Mouse (Mus musculus) heart, embryonic 14.5 days (tissue): ENCODE results near the gene Cmss1. TPM values are rescaled to one million over a fixed set of nuclear protein-coding genes. Genes with fewer than 3 reads are reported as not detected.

ENCODE experiments used
- ATAC-seq: fragments of 200-750 bp; cut with Nextera tagmentation; 2 replicates; pipeline ENCODE4 v1.8.0; 2017; ENCODE audit warnings: low read depth, moderate TSS enrichment; ENCODE audit not compliant: insufficient number of reproducible peaks, insufficient read depth, low FRiP score
- H3K27ac ChIP-seq, 2 experiments: fragments of 200-500 bp in 1 of 2; fragments of 300-500 bp in 1 of 2; sonication (generic) in 1 of 2; replicated peaks in 1 of 2; 2 replicates each; pipeline ENCODE4 v1.5.1; 2012 to 2014; ENCODE audit warnings: low read depth in 2 of 2, low read length in 2 of 2, control low read depth in 1 of 2, mild to moderate bottlenecking in 1 of 2, mixed read lengths in 1 of 2; ENCODE audit not compliant: control insufficient read depth in 1 of 2, insufficient read depth in 1 of 2
- H3K27me3 ChIP-seq: fragments of 300-500 bp; sonication (generic); 2 replicates; pipeline ENCODE4 v1.6.1; 2014; ENCODE audit warnings: mild to moderate bottlenecking, low read length, control low read depth; ENCODE audit not compliant: control insufficient read depth, insufficient read depth
- H3K36me3 ChIP-seq: fragments of 300-500 bp; sonication (generic); 2 replicates; pipeline ENCODE4 v1.6.1; 2014; ENCODE audit warnings: mild to moderate bottlenecking, control low read depth, low read length, mixed read lengths; ENCODE audit not compliant: control insufficient read depth, insufficient read depth
- H3K4me1 ChIP-seq, 2 experiments: fragments of 200-500 bp in 1 of 2; fragments of 300-500 bp in 1 of 2; sonication (generic) in 1 of 2; 2 replicates each; pipeline ENCODE4 v1.6.1; 2012 to 2014; ENCODE audit warnings: low read length in 2 of 2, control low read depth in 1 of 2, mixed read lengths in 1 of 2; ENCODE audit not compliant: control insufficient read depth in 2 of 2, insufficient read depth in 2 of 2
- H3K4me2 ChIP-seq: fragments of 300-500 bp; sonication (generic); 2 replicates; pipeline ENCODE4 v1.6.1; 2014; ENCODE audit warnings: mild to moderate bottlenecking, low read length
- H3K4me3 ChIP-seq, 2 experiments: fragments of 200-500 bp in 1 of 2; fragments of 300-500 bp in 1 of 2; sonication (generic) in 1 of 2; 2 replicates each; pipeline ENCODE4 v1.5.1; 2012 to 2014; ENCODE audit warnings: low read length in 2 of 2, mild to moderate bottlenecking in 2 of 2, control low read depth in 1 of 2, low read depth in 1 of 2, moderate library complexity in 1 of 2; ENCODE audit not compliant: control insufficient read depth in 1 of 2, insufficient read depth in 1 of 2
- H3K9ac ChIP-seq: fragments of 300-500 bp; sonication (generic); 2 replicates; pipeline ENCODE4 v1.6.1; 2014; ENCODE audit warnings: mild to moderate bottlenecking, low read length
- H3K9me3 ChIP-seq: fragments of 300-500 bp; sonication (generic); 2 replicates; pipeline ENCODE4 v1.6.1; 2016; ENCODE audit warnings: low read length, control low read depth; ENCODE audit not compliant: control insufficient read depth
- WGBS: fragments of 180-500 bp; shearing (Covaris S2); extraction: QIAGEN DNeasy Blood & Tissue Kit; methylation state at CpG from one replicate; pipeline ENCODE4 v1.1.7; 2014; 5-methylcytosine and 5-hydroxymethylcytosine counted together
- polyA plus RNA-seq: library from polyadenylated mRNA; unstranded; fragments of >200 nt; fragmentation: Nextera tagmentation; extraction: Ambion mirVana; gene quantifications from 2 replicates; pipeline ENCODE4 v1.2.1, GENCODE M21; 2014

Gene Cmss1
- polyA plus RNA-seq, 1 experiment from 2014 or later, result 35.1 TPM

GRCm38 (mm10) chr16:57502761-57503160, 103.9 kb downstream of the Cmss1 start:
- Histone ChIP-seq H3K9ac (no peak overlapping the region), H3K4me3 (no peak overlapping the region), H3K9me3 (no peaks in the 10 kb centered on the region), H3K4me1 (peaks cover 2 to 6% of the 10 kb centered on the region in 2 experiments; a peak in 1 of 4 replicates), H3K27ac (no peak overlapping the region), H3K27me3 (no peaks in the 10 kb centered on the region), H3K36me3 (no peaks in the 10 kb centered on the region), H3K4me2 (no peak overlapping the region)
- no peak for ATAC-seq
- 53% methylated on average over 5 of the region's 5 CpGs for WGBS

DNA sequence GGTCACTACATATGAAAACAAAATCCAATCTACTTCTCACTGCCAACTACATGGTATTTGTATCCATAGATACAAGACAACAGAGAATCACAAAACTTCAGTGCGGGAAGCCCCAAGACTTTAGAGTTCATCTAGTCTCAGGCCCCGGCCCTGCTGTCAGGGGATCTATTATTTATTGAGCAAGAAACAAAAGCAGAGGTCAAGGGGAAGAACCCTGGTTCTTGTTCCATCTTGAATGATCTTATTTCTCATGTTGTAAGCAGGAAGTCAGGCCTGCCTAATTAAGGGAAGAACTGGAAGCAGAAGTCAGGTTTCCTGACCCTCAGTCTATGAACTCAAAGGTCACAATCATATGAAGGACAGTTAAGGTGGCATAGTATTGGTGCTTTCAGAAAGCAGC, 104.4 kb downstream of the Cmss1 start:
- H3K4me3 ChIP-seq, result no peak overlapping the region
- 75% methylated on average over 2 of the region's 2 CpGs for WGBS
- H3K36me3 ChIP-seq, result no peaks in the 10 kb centered on the region
- no peaks in the 10 kb centered on the region for H3K27me3 ChIP-seq
- no peak overlapping the region for H3K27ac ChIP-seq
- no peak overlapping the region for H3K4me2 ChIP-seq
- H3K4me1 ChIP-seq, result peaks cover 2 to 6% of the 10 kb centered on the region in 2 experiments; a peak in 1 of 4 replicates
- no peak overlapping the region for H3K9ac ChIP-seq
- ATAC-seq, result no peak
- H3K9me3 ChIP-seq, result no peaks in the 10 kb centered on the region

DNA sequence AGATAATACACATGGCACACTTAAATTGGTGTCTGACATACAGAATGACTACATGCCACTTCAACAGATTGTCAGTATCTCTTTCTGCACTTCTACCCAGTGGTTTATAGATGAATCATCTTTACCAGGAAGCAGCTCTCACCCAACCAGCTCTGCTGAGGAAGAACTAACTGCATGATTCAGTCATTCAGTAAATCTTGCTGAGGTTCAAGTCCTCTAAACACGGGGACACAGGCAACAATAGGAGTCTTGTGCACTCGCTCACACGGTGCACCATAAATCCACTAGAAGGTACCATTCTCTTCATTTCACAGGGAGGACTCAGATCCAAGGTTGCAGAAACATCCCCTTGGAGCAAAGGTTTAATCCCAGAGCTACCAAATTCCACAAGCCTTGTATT, 105.8 kb downstream of the Cmss1 start:
- no peak for ATAC-seq
- Histone ChIP-seq H3K4me3 (no peak overlapping the region), H3K27ac (no peak overlapping the region), H3K27me3 (no peaks in the 10 kb centered on the region), H3K9me3 (no peaks in the 10 kb centered on the region), H3K4me2 (no peak overlapping the region), H3K9ac (no peak overlapping the region), H3K4me1 (peaks cover 9 to 20% of the 10 kb centered on the region in 2 experiments), H3K36me3 (no peaks in the 10 kb centered on the region)
- 77% methylated on average over 3 of the region's 3 CpGs for WGBS

- 52% methylated on average over 10 of the region's 10 CpGs for WGBS
These were observed 110.1 kb downstream of the Cmss1 start for GRCm38 (mm10) chr16:57496437-57497173.

GRCm38 (mm10) chr16:57495476-57496203, 111.0 kb downstream of the Cmss1 start:
- H3K27ac ChIP-seq, result peak overlapping the region; percentile 49; a peak in 3 of 4 replicates
- no peak overlapping the region for H3K4me3 ChIP-seq
- H3K4me1 ChIP-seq, result peaks cover 9 to 28% of the 10 kb centered on the region in 2 experiments
- ATAC-seq, result no peak
- 77% methylated on average over 10 of the region's 10 CpGs for WGBS
- no peaks in the 10 kb centered on the region for H3K27me3 ChIP-seq
- no peaks in the 10 kb centered on the region for H3K9me3 ChIP-seq
- no peaks in the 10 kb centered on the region for H3K36me3 ChIP-seq
- H3K9ac ChIP-seq, result no peak overlapping the region
- no peak overlapping the region for H3K4me2 ChIP-seq

More at GRCm38 (mm10) chr16:57496437-57497173, 110.1 kb downstream of the Cmss1 start:
- no peak overlapping the region for H3K4me3 ChIP-seq
- H3K4me2 ChIP-seq, result no peak overlapping the region
- H3K4me1 ChIP-seq, result peaks cover 9 to 28% of the 10 kb centered on the region in 2 experiments
- no peaks in the 10 kb centered on the region for H3K36me3 ChIP-seq
- no peak overlapping the region for H3K9ac ChIP-seq
- H3K9me3 ChIP-seq, result no peaks in the 10 kb centered on the region
- H3K27me3 ChIP-seq, result no peaks in the 10 kb centered on the region
- peak; percentile 54 for ATAC-seq
- H3K27ac ChIP-seq, result peak overlapping the region; percentile 23 to 49; a peak in 3 of 4 replicates

- Histone ChIP-seq H3K4me2 (no peak overlapping the region), H3K4me1 (peaks cover 5 to 18% of the 10 kb centered on the region in 2 experiments), H3K9me3 (no peaks in the 10 kb centered on the region), H3K4me3 (no peak overlapping the region), H3K27me3 (no peaks in the 10 kb centered on the region), H3K9ac (no peak overlapping the region), H3K27ac (no peak overlapping the region), H3K36me3 (no peaks in the 10 kb centered on the region)
- ATAC-seq, result no peak
- 89% methylated on average over 4 of the region's 4 CpGs for WGBS
These were observed 114.8 kb downstream of the Cmss1 start for GRCm38 (mm10) chr16:57491853-57492252.

GRCm38 (mm10) chr16:57490691-57491090, 116.0 kb downstream of the Cmss1 start:
- H3K36me3 ChIP-seq, result no peaks in the 10 kb centered on the region
- H3K27me3 ChIP-seq, result no peaks in the 10 kb centered on the region
- H3K9ac ChIP-seq, result no peak overlapping the region
- H3K4me1 ChIP-seq, result peaks cover 0 to 7% of the 10 kb centered on the region in 2 experiments; a peak in 3 of 4 replicates
- ATAC-seq, result no peak
- no peak overlapping the region for H3K27ac ChIP-seq
- 90% methylated on average over 8 of the region's 8 CpGs for WGBS
- H3K9me3 ChIP-seq, result no peaks in the 10 kb centered on the region
- H3K4me2 ChIP-seq, result no peak overlapping the region
- H3K4me3 ChIP-seq, result no peak overlapping the region
